Mouse (Mus musculus): ENCODE measurements at regions not wholly inside any gene's neighbourhood (a gene's known extent, or its start where the extent isn't known, plus 50 kb on each side); places are given as distances from the start of the nearest gene placed in this dataset.

DNA sequence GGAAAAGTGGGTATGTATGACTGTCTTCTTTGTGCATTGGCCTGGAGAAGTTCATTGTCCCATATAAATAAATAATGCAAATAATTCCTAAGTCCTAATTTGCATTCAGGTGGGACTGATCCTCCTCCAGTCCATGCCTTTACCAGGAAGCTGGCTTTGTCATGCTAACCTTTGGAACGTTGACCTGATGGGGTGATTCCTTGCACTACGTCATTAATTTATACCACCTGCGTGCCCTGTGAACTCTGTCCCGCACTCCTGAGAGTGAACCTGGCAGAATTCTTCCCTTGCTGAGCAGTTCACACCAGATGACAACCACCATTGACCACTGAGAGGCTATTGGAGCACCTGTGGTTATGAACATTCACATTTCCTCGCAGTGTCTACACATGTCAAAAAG lies 165.9 kb upstream of the Dyrk2 start:
- TF ChIP-seq EP300 (IDR thresholded peaks at IDR 0.05; ENCODE audit: insufficient read depth, low read depth, low read length), result no peak
- no peak for TF ChIP-seq CTCF (IDR thresholded peaks at IDR 0.05; ENCODE audit: low read depth, low read length)
